11 mouse cellular contexts compared by ENCODE assay signal in the genomic region with DNA sequence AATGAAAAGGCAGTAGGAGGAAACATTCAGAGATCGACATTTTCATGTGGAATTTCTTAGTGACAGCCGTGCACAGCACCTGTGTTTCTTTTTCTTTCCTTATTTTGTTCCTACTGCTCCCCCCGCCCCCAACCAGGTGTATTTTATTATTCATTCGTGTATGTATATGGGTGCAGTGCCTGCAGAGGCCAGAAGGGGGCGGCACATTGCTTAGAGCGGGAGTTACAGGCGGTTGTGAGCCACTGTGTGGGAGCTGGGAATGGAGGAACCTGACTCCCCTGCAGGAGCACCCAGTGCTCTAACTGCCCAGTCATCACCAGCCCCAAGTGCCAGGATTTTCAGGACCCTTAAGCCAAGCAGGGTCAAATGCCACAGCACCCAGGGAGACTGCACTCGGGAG. TPM values are rescaled to one million over a fixed set of nuclear protein-coding genes. Genes with fewer than 3 reads are reported as not detected.
DNase-seq lines count a peak whose midpoint lies in the region; ATAC-seq and TF ChIP-seq lines count a peak whose summit lies in the region.
"Had no signal": no experiment of that assay in that cellular context is flagged by ENCODE, and none has a peak within 500 bp of the region (broad histone marks: within the 10 kb centered on the region; RNA-seq: fewer than 3 reads in every experiment).

No protein-coding gene starts in this region.

- TF ChIP-seq POLR2A in liver, adult 2 months (IDR thresholded peaks at IDR 0.05; ENCODE audit: extremely low read depth, insufficient read depth, low read length), result no peak

- H3K4me1 ChIP-seq in liver, adult 2 months (ENCODE audit: control insufficient read depth, insufficient read depth, low read length), result no peaks in the 10 kb centered on the region
- no peaks in the 10 kb centered on the region for H3K4me1 ChIP-seq in liver, embryonic 11.5 days (replicated peaks; ENCODE audit: control insufficient read depth, insufficient read depth, low read length)
- H3K4me1 ChIP-seq: forebrain, embryonic 12.5 days had no signal

- no peak overlapping the region for H3K9ac ChIP-seq in liver, adult 2 months (ENCODE audit: low read depth, low read length)
- H3K9ac ChIP-seq in liver, embryonic 11.5 days (ENCODE audit: low read depth, low read length), result no peak overlapping the region
- H3K9ac ChIP-seq: forebrain, embryonic 12.5 days had no signal

- DNase-seq in CD4-positive, CD25-positive, alpha-beta regulatory T cell, adult 2 months (ENCODE audit: low read depth, low spot score), result peak; percentile 56
- no peak for DNase-seq in liver, adult 2 months (ENCODE audit: extremely low read depth, low read depth, low spot score)
- DNase-seq in liver, embryonic 11.5 days (ENCODE audit: low spot score), result no peak
- peak; percentile 34 for DNase-seq in NIH3T3 (ENCODE audit: low read depth)
- peak; percentile 45 for DNase-seq in naive thymus-derived CD4-positive, alpha-beta T cell, adult 2 months (ENCODE audit: low read depth)
- DNase-seq in urinary bladder, postnatal 4 days (ENCODE audit: low spot score in 2 of 2), result no peak
- DNase-seq in T-cell, adult 2 months (ENCODE audit: low spot score), result no peak
- DNase-seq: gastrocnemius, postnatal 36 days had no signal

- H3K27me3 ChIP-seq in liver, adult 2 months (ENCODE audit: control insufficient read depth, insufficient read depth, low read length), result no peaks in the 10 kb centered on the region
- H3K27me3 ChIP-seq in liver, embryonic 11.5 days (replicated peaks; ENCODE audit: control insufficient read depth, insufficient read depth, low read length), result peaks cover 14% of the 10 kb centered on the region; the same call in 1 of the 2 replicates

- H3K4me2 ChIP-seq in liver, embryonic 11.5 days, result no peak overlapping the region
- H3K4me2 ChIP-seq: forebrain, embryonic 12.5 days had no signal

- H3K4me3 ChIP-seq in liver, adult 2 months (ENCODE audit: insufficient read depth, low read depth, low read length), result no peak overlapping the region
- H3K4me3 ChIP-seq in liver, embryonic 11.5 days (ENCODE audit: low read depth, low read length), result no peak overlapping the region
- H3K4me3 ChIP-seq: forebrain, embryonic 12.5 days had no signal

- no peaks in the 10 kb centered on the region for H3K36me3 ChIP-seq in liver, adult 2 months (ENCODE audit: control insufficient read depth, insufficient read depth, low read length)
- H3K36me3 ChIP-seq in liver, embryonic 11.5 days (ENCODE audit: control insufficient read depth, insufficient read depth, low read length), result no peaks in the 10 kb centered on the region
- H3K36me3 ChIP-seq: forebrain, embryonic 12.5 days had no signal

- no peak for ATAC-seq in CD4-positive, CD25-positive, alpha-beta regulatory T cell, adult 4 months
- no peak for ATAC-seq in liver, embryonic 11.5 days (replicated peaks; ENCODE audit: low FRiP score)
- ATAC-seq: activated CD4-positive, CD25-positive, alpha-beta regulatory T cell, adult 4 months had no signal

- WGBS in liver, adult 2 months, result 42% methylated on average over 8 of the region's 8 CpGs
- WGBS in liver, embryonic 11.5 days, result 33% methylated on average over 8 of the region's 8 CpGs

- no peak overlapping the region for H3K27ac ChIP-seq in liver, adult 2 months (replicated peaks; ENCODE audit: insufficient read depth, low read depth, low read length)
- H3K27ac ChIP-seq in liver, embryonic 11.5 days (ENCODE audit: low read depth, low read length), result no peak overlapping the region
- H3K27ac ChIP-seq: forebrain, embryonic 12.5 days had no signal

- no peaks in the 10 kb centered on the region for H3K9me3 ChIP-seq in liver, embryonic 11.5 days (ENCODE audit: control insufficient read depth, low read length)
- H3K9me3 ChIP-seq: forebrain, embryonic 12.5 days had no signal

- peak; percentile 52 for TF ChIP-seq CTCF in liver, adult 2 months (IDR thresholded peaks at IDR 0.05; ENCODE audit: low read depth, low read length)

- H3K79me2 ChIP-seq in liver, adult 2 months (ENCODE audit: control insufficient read depth, insufficient read depth, low read length), result no peaks in the 10 kb centered on the region

RNA-seq across cellular contexts. Expression of gene Vmac, which starts 18.7 kb away (rescaled TPM):
- polyA plus RNA-seq in CD4-positive, CD25-positive, alpha-beta regulatory T cell, adult 4 months (2017; shearing (Covaris generic)), result 1 to 10 TPM; 5.8 to 8.2 TPM
- total RNA-seq in liver, adult 2 months (2014; rRNA removed), result 8.9 and 10.7 TPM in 2 replicates
- polyA plus RNA-seq in liver, adult 2 months (2012; rRNA removed), result 12.3 and 15.2 TPM in 2 replicates
- polyA plus RNA-seq in liver, embryonic 11.5 days (2014; fragmentation: Nextera tagmentation; extraction: Ambion mirVana), result 9.1 and 10.7 TPM in 2 replicates

RNA-seq across cellular contexts. Expression of gene Ndufa11, which starts 19.0 kb away (rescaled TPM):
- polyA plus RNA-seq in CD4-positive, CD25-positive, alpha-beta regulatory T cell, adult 4 months (2017; shearing (Covaris generic)), result 100 to 1,000 TPM; 225 to 227 TPM
- 110 and 146 TPM in 2 replicates for total RNA-seq in liver, adult 2 months (2014; rRNA removed)
- polyA plus RNA-seq in liver, adult 2 months (2012; rRNA removed), result 462 and 466 TPM in 2 replicates
- 343 and 358 TPM in 2 replicates for polyA plus RNA-seq in liver, embryonic 11.5 days (2014; fragmentation: Nextera tagmentation; extraction: Ambion mirVana)

RNA-seq across cellular contexts. Expression of gene Nrtn, which starts 20.8 kb away (rescaled TPM):
- not detected for polyA plus RNA-seq in CD4-positive, CD25-positive, alpha-beta regulatory T cell, adult 4 months (2017; shearing (Covaris generic))
- 0.83 and 1.3 TPM in 2 replicates for total RNA-seq in liver, adult 2 months (2014; rRNA removed)
- polyA plus RNA-seq in liver, adult 2 months (2012; rRNA removed), result 1.9 and 3.6 TPM in 2 replicates
- 5.2 and 5.3 TPM in 2 replicates for polyA plus RNA-seq in liver, embryonic 11.5 days (2014; fragmentation: Nextera tagmentation; extraction: Ambion mirVana)
- polyA plus RNA-seq: activated CD4-positive, CD25-positive, alpha-beta regulatory T cell, adult 4 months had no signal

RNA-seq across cellular contexts. Expression of gene Dus3l, which starts 28.0 kb away (rescaled TPM):
- polyA plus RNA-seq in CD4-positive, CD25-positive, alpha-beta regulatory T cell, adult 4 months (2017; shearing (Covaris generic)), result 10 to 100 TPM; 30.3 to 41.2 TPM
- 7.2 and 11.9 TPM in 2 replicates for total RNA-seq in liver, adult 2 months (2014; rRNA removed)
- 19.7 and 25.7 TPM in 2 replicates for polyA plus RNA-seq in liver, adult 2 months (2012; rRNA removed)
- 34.5 and 36.9 TPM in 2 replicates for polyA plus RNA-seq in liver, embryonic 11.5 days (2014; fragmentation: Nextera tagmentation; extraction: Ambion mirVana)

RNA-seq across cellular contexts. Expression of gene Prr22, which starts 33.5 kb away (rescaled TPM):
- polyA plus RNA-seq in CD4-positive, CD25-positive, alpha-beta regulatory T cell, adult 4 months (2017; shearing (Covaris generic)), result 1 to 10 TPM in 1 of 2 experiments, under 1 TPM in 1; 0.24 to 1.1 TPM
- 0.18 TPM in 1 of 2 replicates, not detected in the other for total RNA-seq in liver, adult 2 months (2014; rRNA removed)
- 0.85 and 1.5 TPM in 2 replicates for polyA plus RNA-seq in liver, adult 2 months (2012; rRNA removed)
- 1.6 and 1.8 TPM in 2 replicates for polyA plus RNA-seq in liver, embryonic 11.5 days (2014; fragmentation: Nextera tagmentation; extraction: Ambion mirVana)

Comparison
In these comparisons a context has a peak if more than half of its experiments do, and no peak if none do; other contexts are left out.
1. DNase-seq: peak in CD4-positive, CD25-positive, alpha-beta regulatory T cell, adult 2 months (single experiment), NIH3T3 (single experiment) and naive thymus-derived CD4-positive, alpha-beta T cell, adult 2 months (single experiment); none in liver, adult 2 months (single experiment), liver, embryonic 11.5 days (single experiment), urinary bladder, postnatal 4 days (0 of 2) and T-cell, adult 2 months (single experiment).